Mouse (Mus musculus) heart, adult 9 months (tissue): Measurements from ENCODE around the gene Gramd4.
"Not testable (repeated sequence)": the region's sequence is repeated elsewhere in the genome, so short reads cannot be mapped to it uniquely, and the experiment has no call there.

Source experiments
- DNase-seq, 2 experiments: peaks; one replicate each; pipeline ENCODE4 v3.0.0; 2022; ENCODE audit warnings: low spot score in 2 of 2

The Gramd4 gene

DNA sequence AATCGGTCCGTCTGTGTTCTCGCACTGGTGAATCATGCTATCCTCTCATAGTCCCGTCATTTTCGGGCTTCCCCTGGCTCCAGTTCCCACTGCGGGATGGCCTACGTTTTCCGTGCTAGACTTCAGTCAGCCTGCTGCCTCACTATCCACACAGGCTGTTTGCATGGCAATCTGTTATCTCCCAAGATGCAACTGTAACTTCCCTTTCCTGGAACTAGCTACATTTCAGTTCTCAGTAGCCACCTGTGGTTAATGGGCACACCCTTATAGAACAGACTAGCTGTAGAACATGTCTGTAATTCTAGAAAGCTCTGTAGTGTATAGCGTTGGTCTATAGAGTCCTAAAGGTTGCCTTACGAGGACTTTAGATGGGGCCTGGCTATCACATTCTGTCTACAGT lies 6.3 kb upstream of the Gramd4 start:
- no peak for DNase-seq

DNA sequence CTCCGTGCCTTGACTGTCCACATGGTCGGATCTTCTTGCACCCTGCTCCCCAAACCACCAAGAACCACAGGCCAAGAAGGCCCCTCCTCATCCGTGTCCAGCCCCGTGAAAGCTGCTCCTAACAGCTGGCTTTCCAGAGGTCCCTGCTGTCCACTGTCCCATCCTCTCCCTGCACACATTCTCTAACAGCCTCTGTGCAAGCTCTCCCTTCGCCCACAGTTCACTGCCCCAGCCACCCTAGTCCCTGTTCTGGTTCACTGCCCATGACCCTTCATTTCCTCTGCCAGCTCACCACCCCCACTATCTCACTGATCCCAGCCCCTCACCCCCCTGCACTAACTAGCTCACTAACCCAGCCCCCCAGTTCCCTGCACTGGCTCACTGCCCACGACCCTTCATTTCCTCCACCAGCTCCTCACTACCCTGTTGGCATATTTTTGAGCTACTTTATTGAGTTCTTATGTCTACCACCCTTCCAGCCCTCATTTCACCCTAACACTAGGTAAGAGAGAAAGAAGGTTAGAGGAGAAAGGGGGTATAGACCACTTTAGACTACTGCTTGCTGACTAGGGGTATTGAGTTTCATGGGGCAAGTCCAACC lies 5.5 kb upstream of the Gramd4 start:
- DNase-seq = no peak

- DNase-seq = peak; percentile 83 to 85
Measured at GRCm38 (mm10) chr15:86053890-86054536, 3.5 kb upstream of the Gramd4 start.

- DNase-seq = not testable (repeated sequence)
Measured at GRCm38 (mm10) chr15:86054861-86055260, 2.6 kb upstream of the Gramd4 start.

DNA sequence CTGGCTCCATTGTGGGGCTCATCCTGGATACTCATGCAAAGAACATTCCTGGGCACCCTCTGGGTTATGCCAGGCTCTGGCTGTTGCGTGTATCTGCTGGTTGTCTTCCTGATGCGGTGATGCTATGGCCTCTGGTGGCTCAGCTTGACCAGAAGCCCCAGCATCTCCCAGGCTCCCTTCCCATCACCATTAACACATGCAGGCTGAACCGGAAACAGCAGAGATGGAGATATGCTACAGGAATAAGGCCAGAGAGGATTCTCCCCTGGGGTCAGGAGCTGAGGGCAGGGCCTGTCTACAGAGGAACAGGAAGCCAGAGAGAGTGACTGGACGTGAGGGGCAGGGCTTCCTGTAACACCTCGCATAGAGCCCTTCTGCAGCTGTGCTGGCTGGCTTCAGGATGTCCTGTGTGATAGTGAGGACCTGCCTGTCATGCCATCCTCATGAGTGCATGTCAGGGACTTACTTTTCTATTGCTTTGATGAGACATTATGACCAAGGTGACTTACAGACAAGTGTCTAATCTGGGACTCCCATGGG lies 1.2 kb upstream of the Gramd4 start:
- peak in 1 of 2 experiments; percentile 61 for DNase-seq

- no peak for DNase-seq
Measured at GRCm38 (mm10) chr15:86057908-86058307, 413 bp downstream of the Gramd4 start.

- DNase-seq = peak; percentile 76 to 84
Measured at GRCm38 (mm10) chr15:86058394-86058915, 960 bp downstream of the Gramd4 start.

GRCm38 (mm10) chr15:86058931-86059834 lies 1.7 kb downstream of the Gramd4 start:
- DNase-seq = no peak

DNA sequence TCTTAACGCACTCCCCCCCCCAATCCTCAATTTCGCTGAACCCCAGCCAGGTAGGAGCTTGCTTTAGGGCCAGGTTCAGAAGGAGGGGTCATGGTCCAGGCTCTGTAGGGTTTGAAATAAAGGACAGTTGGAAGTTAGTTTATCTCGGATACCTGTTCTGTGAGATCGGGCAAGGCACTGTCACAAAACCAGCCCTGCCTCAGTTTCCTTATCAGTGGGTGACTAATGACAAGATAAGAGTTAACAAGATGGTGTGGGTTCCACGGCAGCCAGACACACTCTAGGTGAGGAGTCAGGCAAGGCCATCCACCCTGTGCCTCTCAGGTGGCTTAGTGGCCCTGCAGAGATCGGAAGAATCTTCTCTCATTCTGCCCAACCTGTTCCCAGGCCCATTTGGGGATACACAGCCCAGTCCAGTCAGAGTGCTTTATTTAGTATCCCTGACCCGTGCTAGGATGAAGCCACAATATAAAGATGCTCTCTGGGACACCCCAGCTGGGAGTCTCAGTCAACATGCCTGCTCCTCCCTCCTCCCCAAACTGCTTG lies 2.4 kb downstream of the Gramd4 start:
- DNase-seq = no peak

DNA sequence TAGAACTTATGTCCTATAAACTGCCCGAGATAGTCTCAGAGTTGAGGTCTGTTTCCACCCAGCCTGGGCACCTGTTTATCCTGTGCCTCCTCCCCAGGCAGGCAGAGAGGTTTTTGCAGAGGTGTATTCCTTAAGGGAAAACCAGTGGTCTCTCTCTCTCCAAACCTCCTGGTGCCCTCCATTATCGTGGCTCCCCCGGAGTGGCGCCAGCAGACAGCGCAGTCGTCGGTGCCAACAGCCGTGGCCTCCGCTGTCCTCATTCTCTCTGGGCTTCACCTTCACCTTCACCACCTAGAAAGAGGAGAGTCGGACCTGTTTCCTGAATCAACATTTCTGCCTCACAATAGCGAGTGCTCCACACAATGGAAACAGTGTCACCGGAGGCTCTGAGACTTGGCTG lies 3.1 kb downstream of the Gramd4 start:
- no peak for DNase-seq

DNA sequence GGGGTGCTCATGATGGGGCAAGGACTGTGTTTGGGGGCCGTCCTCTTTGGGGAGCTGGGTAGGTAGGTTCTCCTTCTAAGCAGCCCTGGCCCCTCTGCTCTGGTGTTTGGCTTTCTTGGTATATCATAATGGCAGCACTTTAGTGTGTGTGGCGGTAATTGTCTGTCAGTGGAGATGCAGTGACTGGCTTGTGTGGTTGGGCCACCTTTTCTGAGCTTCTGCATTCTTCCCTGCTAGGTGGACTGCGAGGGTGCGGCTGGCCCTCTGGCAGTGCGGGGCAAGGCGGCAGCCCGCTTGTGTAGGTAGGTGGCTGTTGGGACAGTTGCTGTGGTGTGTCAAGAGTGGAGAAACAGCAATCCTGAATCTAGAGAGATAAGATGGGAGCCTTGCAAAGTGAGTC lies 3.7 kb downstream of the Gramd4 start:
- DNase-seq = no peak

- no peak for DNase-seq
Measured at GRCm38 (mm10) chr15:86061848-86062481, 4.5 kb downstream of the Gramd4 start.

- no peak for DNase-seq
Measured at GRCm38 (mm10) chr15:86064191-86064849, 6.8 kb downstream of the Gramd4 start.

GRCm38 (mm10) chr15:86064850-86065229 lies 7.3 kb downstream of the Gramd4 start:
- DNase-seq = no peak

DNA sequence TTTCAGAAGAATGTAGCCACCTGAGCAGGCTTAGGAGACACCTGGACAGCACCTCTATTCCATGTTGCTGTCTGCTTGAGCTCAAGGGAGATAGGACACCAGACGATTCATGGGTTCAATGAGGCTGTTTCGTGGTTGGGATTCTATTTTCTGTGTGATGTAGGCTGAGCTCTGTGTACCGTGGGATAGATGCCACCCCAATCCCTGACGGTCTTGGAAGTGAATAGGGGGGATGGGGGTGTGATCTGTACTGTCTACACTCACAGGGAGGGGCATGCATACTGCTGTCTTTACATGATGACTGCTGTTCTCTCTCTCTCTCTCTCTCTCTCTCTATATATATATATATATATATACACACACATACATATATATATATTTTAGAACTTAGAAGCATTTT lies 7.9 kb downstream of the Gramd4 start:
- DNase-seq = no peak

- no peak for DNase-seq
Measured at GRCm38 (mm10) chr15:86066836-86067580, 9.5 kb downstream of the Gramd4 start.

DNA sequence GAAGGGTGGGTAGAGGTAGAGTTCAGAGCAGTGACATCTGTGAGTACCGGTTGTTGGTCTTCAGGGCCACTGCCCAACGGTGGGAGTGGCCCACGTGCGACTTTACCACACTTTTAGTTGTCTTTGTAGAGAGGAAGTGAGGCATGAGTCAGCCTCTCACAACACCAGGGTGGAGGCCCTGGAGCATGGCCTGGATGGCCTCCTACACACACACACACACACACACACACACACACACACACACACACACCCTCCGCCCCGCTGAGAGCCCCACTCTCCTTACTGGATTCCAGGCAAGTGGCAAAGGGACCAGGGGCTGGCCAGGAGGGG lies 10.1 kb downstream of the Gramd4 start:
- DNase-seq = peak in 1 of 2 experiments; percentile 56

- DNase-seq = no peak
Measured at GRCm38 (mm10) chr15:86067941-86068495, 10.5 kb downstream of the Gramd4 start.

- DNase-seq = no peak
Measured at GRCm38 (mm10) chr15:86069011-86069791, 11.7 kb downstream of the Gramd4 start.
